Mouse (Mus musculus) adrenal gland (tissue): ENCODE data around the gene Plcg1.

Source experiments
- intact Hi-C: fragments of 180-260 bp; cut with DNase I; formaldehyde crosslinking; loops from one replicate; pipeline ENCODE4 v1.15.1; 2025

The Plcg1 gene

GRCm38 (mm10) chr2:160734331-160734730, 3.2 kb downstream of the Plcg1 start:
- intact Hi-C loops = loop anchor here (5.0 kb wide), 1 partner anchor 153 kb away; no protein-coding TSS in a partner anchor

- intact Hi-C loops = no loop called here
Measured at GRCm38 (mm10) chr2:160735706-160736310, 4.7 kb downstream of the Plcg1 start.

- intact Hi-C loops = no loop called here
Measured at GRCm38 (mm10) chr2:160736466-160736865, 5.4 kb downstream of the Plcg1 start.

GRCm38 (mm10) chr2:160738354-160738753, 7.3 kb downstream of the Plcg1 start:
- intact Hi-C loops = no loop called here

GRCm38 (mm10) chr2:160739647-160740356, 8.7 kb downstream of the Plcg1 start:
- intact Hi-C loops = loop anchor here (5.0 kb wide), 1 partner anchor 52 kb away; no protein-coding TSS in a partner anchor

GRCm38 (mm10) chr2:160740521-160741156, 9.5 kb downstream of the Plcg1 start:
- intact Hi-C loops = loop anchor here (5.0 kb wide), 1 partner anchor 52 kb away; no protein-coding TSS in a partner anchor

- intact Hi-C loops = loop anchor here (5.0 kb wide), 1 partner anchor 51 kb away; no protein-coding TSS in a partner anchor
Measured at GRCm38 (mm10) chr2:160741580-160741979, 10.5 kb downstream of the Plcg1 start.

- intact Hi-C loops = loop anchor here (5.0 kb wide), 1 partner anchor 50 kb away; no protein-coding TSS in a partner anchor
Measured at GRCm38 (mm10) chr2:160742161-160742609, 11.1 kb downstream of the Plcg1 start.

GRCm38 (mm10) chr2:160744040-160744822, 13.1 kb downstream of the Plcg1 start:
- intact Hi-C loops = loop anchor here (5.0 kb wide), 1 partner anchor 48 kb away; no protein-coding TSS in a partner anchor

- intact Hi-C loops = loop anchor here (5.0 kb wide), 1 partner anchor 47 kb away; no protein-coding TSS in a partner anchor
Measured at GRCm38 (mm10) chr2:160744823-160745210, 13.7 kb downstream of the Plcg1 start.

GRCm38 (mm10) chr2:160745497-160745896, 14.4 kb downstream of the Plcg1 start:
- intact Hi-C loops = no loop called here

- intact Hi-C loops = no loop called here
Measured at GRCm38 (mm10) chr2:160746637-160747036, 15.5 kb downstream of the Plcg1 start.

- intact Hi-C loops = no loop called here
Measured at GRCm38 (mm10) chr2:160747075-160747474, 16.0 kb downstream of the Plcg1 start.

- intact Hi-C loops = no loop called here
Measured at GRCm38 (mm10) chr2:160756583-160757203, 25.6 kb downstream of the Plcg1 start.

- intact Hi-C loops = loop anchor here (2.0 kb wide), 1 partner anchor 126 kb away; no protein-coding TSS in a partner anchor
Measured at GRCm38 (mm10) chr2:160760433-160761184, 29.5 kb downstream of the Plcg1 start.

GRCm38 (mm10) chr2:160763816-160764215, 32.7 kb downstream of the Plcg1 start:
- intact Hi-C loops = no loop called here

GRCm38 (mm10) chr2:160764386-160764785, 33.3 kb downstream of the Plcg1 start:
- intact Hi-C loops = no loop called here

GRCm38 (mm10) chr2:160765096-160765495, 34.0 kb downstream of the Plcg1 start:
- intact Hi-C loops = no loop called here

- intact Hi-C loops = no loop called here
Measured at GRCm38 (mm10) chr2:160766371-160766771, 35.3 kb downstream of the Plcg1 start.

- intact Hi-C loops = no loop called here
Measured at GRCm38 (mm10) chr2:160767201-160767600, 36.1 kb downstream of the Plcg1 start.
